Mouse (Mus musculus) kidney, embryonic 14.5 days (tissue): ENCODE data around the gene Mn1. TPM values are rescaled to one million over a fixed set of nuclear protein-coding genes. Genes with fewer than 3 reads are reported as not detected.
A peak's percentile ranks its signal among the peaks of the same experiment; 100 is the strongest.

Experiments
- ATAC-seq: fragments of 200-750 bp; cut with Nextera tagmentation; 2 replicates; pipeline ENCODE4 v1.8.0; 2017; ENCODE audit warnings: moderate number of reproducible peaks, mild to moderate bottlenecking, moderate TSS enrichment, moderate library complexity; ENCODE audit not compliant: low FRiP score, low TSS enrichment
- H3K27ac ChIP-seq: fragments of 300-500 bp; sonication (generic); 2 replicates; pipeline ENCODE4 v1.5.1; 2014; ENCODE audit warnings: low read depth, mild to moderate bottlenecking, low read length, moderate library complexity, mixed read lengths
- H3K27me3 ChIP-seq: fragments of 300-500 bp; sonication (generic); 2 replicates; pipeline ENCODE4 v1.6.1; 2014; ENCODE audit warnings: mild to moderate bottlenecking, low read length; ENCODE audit not compliant: control insufficient read depth, insufficient read depth
- H3K36me3 ChIP-seq: fragments of 300-500 bp; sonication (generic); 2 replicates; pipeline ENCODE4 v1.6.1; 2014; ENCODE audit warnings: low read length, mixed read lengths; ENCODE audit not compliant: control insufficient read depth, insufficient read depth
- H3K4me1 ChIP-seq: fragments of 300-500 bp; sonication (generic); 2 replicates; pipeline ENCODE4 v1.6.1; 2014; ENCODE audit warnings: low read length, mixed read lengths; ENCODE audit not compliant: control insufficient read depth, insufficient read depth
- H3K4me2 ChIP-seq: fragments of 300-500 bp; sonication (generic); replicated peaks from 2 replicates; pipeline ENCODE4 v1.6.1; 2014; ENCODE audit warnings: low read depth, mild to moderate bottlenecking, low read length
- H3K4me3 ChIP-seq: fragments of 300-500 bp; sonication (generic); 2 replicates; pipeline ENCODE4 v1.5.1; 2014; ENCODE audit warnings: mild to moderate bottlenecking, low read length
- H3K9ac ChIP-seq: fragments of 300-500 bp; sonication (generic); 2 replicates; pipeline ENCODE4 v1.6.1; 2014; ENCODE audit warnings: low read depth, mild to moderate bottlenecking, low read length, moderate library complexity
- H3K9me3 ChIP-seq: fragments of 300-500 bp; sonication (generic); 2 replicates; pipeline ENCODE4 v1.6.1; 2016; ENCODE audit warnings: low read length; ENCODE audit not compliant: control insufficient read depth
- WGBS: fragments of 180-500 bp; shearing (Covaris S2); extraction: QIAGEN DNeasy Blood & Tissue Kit; methylation state at CpG from one replicate; pipeline ENCODE4 v1.1.7; 2014; 5-methylcytosine and 5-hydroxymethylcytosine counted together
- polyA plus RNA-seq: library from polyadenylated mRNA; unstranded; fragments of >200 nt; fragmentation: Nextera tagmentation; extraction: Ambion mirVana; gene quantifications from 2 replicates; pipeline ENCODE4 v1.2.1, GENCODE M21; 2014

Gene Mn1
- polyA plus RNA-seq, 1 experiment from 2014 or later: 6.9 TPM

DNA sequence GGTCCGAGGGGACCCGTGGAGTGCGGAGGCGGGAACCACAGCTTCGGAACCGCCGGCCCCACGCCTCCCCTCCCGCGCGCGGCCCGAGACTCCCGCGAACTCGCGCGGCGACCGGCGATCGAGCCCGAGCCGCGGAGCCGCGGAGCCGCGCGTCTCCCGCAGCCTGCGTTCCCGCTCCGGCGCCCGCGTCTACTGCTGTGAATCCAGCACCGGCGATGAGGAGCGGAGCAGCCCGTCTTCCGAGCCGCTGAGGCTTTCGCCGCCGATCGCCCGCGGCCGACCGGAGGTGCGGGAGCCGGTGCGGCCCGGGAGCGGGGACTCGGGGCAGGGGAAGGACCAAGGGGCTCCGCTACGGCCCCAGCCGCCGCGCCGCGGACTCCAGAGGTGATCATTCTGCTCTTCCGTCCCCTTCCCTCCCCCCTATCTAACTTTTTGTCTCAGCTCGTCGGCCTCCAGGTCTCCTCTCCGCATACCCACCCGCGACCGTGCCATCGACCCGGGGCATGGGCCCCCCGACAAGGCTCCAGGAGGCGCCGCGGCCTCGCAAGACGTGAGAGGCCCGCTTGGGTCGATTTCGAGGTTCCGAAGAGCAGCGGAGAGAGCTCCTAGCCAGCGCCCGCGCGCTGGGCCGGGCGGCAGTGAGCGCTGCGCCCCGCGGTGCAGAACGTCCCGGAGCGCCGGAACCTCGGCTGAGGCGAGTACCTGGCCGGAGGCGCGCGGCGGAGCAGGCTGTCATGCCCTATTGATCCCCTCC is 393 bp downstream of the Mn1 start:
- no peak for ATAC-seq
- WGBS: under 1% methylated on average over 78 of the region's 105 CpGs
- H3K36me3 ChIP-seq: peaks cover 11% of the 10 kb centered on the region; the same call in 1 of the 2 replicates
- H3K4me1 ChIP-seq: peaks cover 32% of the 10 kb centered on the region
- peaks cover 55% of the 10 kb centered on the region for H3K27me3 ChIP-seq
- H3K9ac ChIP-seq: peak overlapping the region; percentile 82
- peak overlapping the region; percentile 81 for H3K4me3 ChIP-seq
- peak overlapping the region; percentile 64; the same call in 1 of the 2 replicates for H3K27ac ChIP-seq
- H3K4me2 ChIP-seq: peak overlapping the region; percentile 95
- H3K9me3 ChIP-seq: no peaks in the 10 kb centered on the region

GRCm38 (mm10) chr5:111418202-111419120 is 1.3 kb downstream of the Mn1 start:
- Histone ChIP-seq H3K9me3 (no peaks in the 10 kb centered on the region), H3K4me2 (peak overlapping the region; percentile 95), H3K4me1 (peaks cover 32% of the 10 kb centered on the region), H3K4me3 (peak overlapping the region; percentile 81), H3K36me3 (peaks cover 11% of the 10 kb centered on the region; the same call in 1 of the 2 replicates), H3K9ac (peak overlapping the region; percentile 82; the same call in 1 of the 2 replicates), H3K27ac (no peak overlapping the region), H3K27me3 (peaks cover 55% of the 10 kb centered on the region)
- WGBS: 1% methylated on average over 63 of the region's 63 CpGs
- ATAC-seq: no peak

DNA sequence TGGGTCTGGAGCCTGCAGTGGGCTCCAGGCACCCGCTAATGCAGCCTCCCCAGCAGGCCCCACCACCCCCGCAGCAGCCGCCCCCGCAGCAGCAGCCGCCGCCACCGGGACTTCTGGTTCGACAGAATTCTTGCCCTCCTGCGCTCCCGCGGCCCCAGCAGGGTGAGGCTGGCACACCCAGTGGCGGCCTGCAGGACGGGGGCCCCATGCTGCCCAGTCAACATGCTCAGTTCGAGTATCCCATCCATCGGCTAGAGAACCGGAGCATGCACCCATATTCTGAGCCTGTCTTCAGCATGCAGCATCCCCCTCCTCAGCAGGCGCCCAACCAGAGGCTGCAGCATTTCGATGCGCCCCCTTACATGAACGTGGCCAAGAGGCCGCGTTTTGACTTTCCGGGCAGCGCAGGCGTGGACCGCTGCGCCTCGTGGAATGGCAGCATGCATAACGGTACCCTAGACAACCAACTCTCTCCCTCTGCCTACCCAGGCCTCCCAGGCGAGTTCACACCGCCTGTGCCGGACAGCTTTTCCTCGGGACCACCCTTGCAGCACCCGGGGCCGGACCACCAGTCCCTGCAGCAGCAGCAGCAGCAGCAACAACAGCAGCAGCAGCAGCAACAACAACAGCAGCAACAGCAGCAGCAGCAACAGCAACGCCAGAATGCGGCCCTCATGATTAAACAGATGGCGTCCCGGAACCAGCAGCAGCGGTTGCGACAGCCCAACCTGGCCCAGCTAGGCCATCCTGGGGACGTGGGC is 2.1 kb downstream of the Mn1 start:
- H3K27me3 ChIP-seq: peaks cover 49% of the 10 kb centered on the region
- WGBS: 5% methylated on average over 42 of the region's 42 CpGs

DNA sequence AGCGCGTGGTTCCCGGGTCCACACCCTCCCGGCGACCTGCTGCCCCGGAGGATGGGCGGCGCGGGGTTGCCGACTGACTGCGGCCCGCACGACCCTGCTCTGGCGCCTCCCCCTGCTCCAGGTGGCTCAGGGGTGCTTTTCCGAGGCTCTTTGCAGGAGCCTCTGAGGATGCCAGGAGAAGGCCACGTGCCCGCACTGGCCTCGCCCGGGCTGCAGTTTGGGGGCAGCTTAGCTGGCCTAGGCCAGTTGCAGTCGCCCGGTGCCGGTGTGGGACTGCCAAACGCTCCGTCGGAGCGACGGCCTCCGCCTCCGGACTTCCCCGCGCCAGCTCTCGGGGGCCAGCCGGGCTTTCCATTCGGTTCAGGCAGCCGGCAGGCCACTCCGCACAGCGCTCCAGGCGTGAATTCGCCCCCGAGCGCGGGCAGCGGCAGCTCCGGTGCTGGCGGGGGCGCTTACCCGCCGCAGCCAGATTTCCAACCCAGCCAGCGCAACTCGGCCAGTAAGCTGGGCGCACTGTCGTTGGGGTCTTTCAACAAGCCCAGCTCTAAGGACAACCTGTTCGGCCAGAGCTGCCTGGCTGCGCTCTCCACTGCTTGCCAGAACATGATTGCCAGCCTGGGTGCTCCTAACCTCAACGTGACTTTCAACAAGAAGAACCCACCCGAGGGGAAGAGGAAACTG is 3.0 kb downstream of the Mn1 start:
- Histone ChIP-seq H3K27me3 (peaks cover 46% of the 10 kb centered on the region), H3K4me1 (peaks cover 48% of the 10 kb centered on the region), H3K27ac (no peak overlapping the region), H3K9me3 (no peaks in the 10 kb centered on the region), H3K36me3 (peaks cover 11% of the 10 kb centered on the region; the same call in 1 of the 2 replicates), H3K4me2 (peak overlapping the region; percentile 95), H3K4me3 (peak overlapping the region; percentile 81), H3K9ac (peak overlapping the region; percentile 82)
- WGBS: 4% methylated on average over 51 of the region's 56 CpGs
- no peak for ATAC-seq

More for the DNA sequence above, 2.1 kb downstream of the Mn1 start:
- no peaks in the 10 kb centered on the region for H3K9me3 ChIP-seq
- no peak overlapping the region for H3K27ac ChIP-seq
- peaks cover 11% of the 10 kb centered on the region; the same call in 1 of the 2 replicates for H3K36me3 ChIP-seq
- ATAC-seq: no peak
- H3K4me3 ChIP-seq: peak overlapping the region; percentile 81
- peak overlapping the region; percentile 95 for H3K4me2 ChIP-seq
- H3K4me1 ChIP-seq: peaks cover 40% of the 10 kb centered on the region
- peak overlapping the region; percentile 82; the same call in 1 of the 2 replicates for H3K9ac ChIP-seq

DNA sequence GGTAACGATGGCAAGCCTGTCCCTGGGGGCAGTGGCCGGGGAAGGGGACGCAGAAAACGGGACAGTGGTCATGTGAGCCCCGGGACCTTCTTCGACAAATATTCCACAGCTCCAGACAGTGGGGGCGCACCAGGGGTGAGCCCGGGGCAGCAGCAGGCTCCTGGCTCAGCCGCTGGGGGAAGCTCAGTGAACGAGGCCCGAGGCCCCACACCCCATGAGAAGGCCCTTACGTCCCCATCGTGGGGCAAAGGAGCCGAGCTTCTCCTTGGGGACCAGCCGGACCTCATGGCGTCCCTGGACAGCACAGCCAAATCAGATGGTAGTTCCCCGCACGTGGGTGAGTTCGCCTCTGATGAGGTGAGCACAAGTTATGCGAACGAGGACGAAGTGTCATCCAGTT is 3.7 kb downstream of the Mn1 start:
- Histone ChIP-seq H3K9me3 (no peaks in the 10 kb centered on the region), H3K27me3 (peaks cover 45% of the 10 kb centered on the region), H3K36me3 (peaks cover 11% of the 10 kb centered on the region; the same call in 1 of the 2 replicates), H3K27ac (no peak overlapping the region), H3K4me1 (peaks cover 51% of the 10 kb centered on the region), H3K9ac (peak overlapping the region; percentile 82; the same call in 1 of the 2 replicates), H3K4me3 (peak overlapping the region; percentile 81), H3K4me2 (peak overlapping the region; percentile 95)
- no peak for ATAC-seq
- WGBS: 51% methylated on average over 22 of the region's 22 CpGs

- H3K27me3 ChIP-seq: peaks cover 47% of the 10 kb centered on the region
- H3K36me3 ChIP-seq: peaks cover 11% of the 10 kb centered on the region; the same call in 1 of the 2 replicates
- H3K9ac ChIP-seq: no peak overlapping the region
- peak overlapping the region; percentile 95 for H3K4me2 ChIP-seq
- no peak for ATAC-seq
- no peaks in the 10 kb centered on the region for H3K9me3 ChIP-seq
- WGBS: 75% methylated on average over 15 of the region's 15 CpGs
- peaks cover 51% of the 10 kb centered on the region for H3K4me1 ChIP-seq
- peak overlapping the region; percentile 81 for H3K4me3 ChIP-seq
- H3K27ac ChIP-seq: no peak overlapping the region
Measured at GRCm38 (mm10) chr5:111421424-111421823, 4.3 kb downstream of the Mn1 start.

- peaks cover 11% of the 10 kb centered on the region; the same call in 1 of the 2 replicates for H3K36me3 ChIP-seq
- 73% methylated on average over 8 of the region's 8 CpGs for WGBS
- peak overlapping the region; percentile 26; the same call in 1 of the 2 replicates for H3K4me2 ChIP-seq
- 0 out of 2 replicates have a peak overlapping the region, but pooled peaks have one; percentile 81 for H3K4me3 ChIP-seq
- ATAC-seq: no peak
- peaks cover 51% of the 10 kb centered on the region for H3K4me1 ChIP-seq
- H3K9ac ChIP-seq: no peak overlapping the region
- H3K9me3 ChIP-seq: no peaks in the 10 kb centered on the region
- H3K27me3 ChIP-seq: peaks cover 54% of the 10 kb centered on the region
- H3K27ac ChIP-seq: no peak overlapping the region
Measured at GRCm38 (mm10) chr5:111422058-111422800, 5.1 kb downstream of the Mn1 start.
